Mouse (Mus musculus) MEL (cell line): ENCODE measurements around the gene Adgrf5.

Experiments
- NRF1 ChIP-seq: IDR thresholded peaks from 2 replicates; pipeline ENCODE4 v1.6.1; 2014; ENCODE audit warnings: low read depth, mild to moderate bottlenecking, inconsistent platforms, low read length, improper control_type of control experiment, moderate library complexity; ENCODE audit not compliant: poor library complexity, insufficient read depth, severe bottlenecking
- POLR2AphosphoS2 ChIP-seq: IDR thresholded peaks from 2 replicates; pipeline ENCODE4 v1.6.1; 2011; ENCODE audit warnings: low read length, improper control_type of control experiment

DNA sequence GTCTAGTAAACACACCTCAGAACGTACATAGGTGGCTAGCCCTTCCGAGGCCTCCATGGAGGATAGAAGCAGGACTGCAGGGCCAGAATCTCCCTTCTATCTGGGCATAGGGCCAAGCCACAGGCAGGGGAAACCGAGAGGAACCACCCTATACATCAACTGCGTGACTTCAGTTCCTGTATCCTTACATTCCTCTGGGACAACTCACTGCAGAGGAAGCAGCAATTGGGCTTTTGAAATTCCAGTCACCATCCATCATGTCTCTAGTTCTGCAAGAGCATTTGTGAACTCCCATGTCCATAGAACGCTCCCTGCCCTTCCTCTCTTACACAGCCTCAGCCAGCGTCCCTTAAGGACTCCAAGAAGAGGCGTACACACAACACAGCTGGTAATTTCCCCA lies 47.3 kb downstream of the Adgrf5 start:
- TF ChIP-seq NRF1 (no peak), POLR2AphosphoS2 (no peak)
